In genomic region chr7:65737286-65738040, GRCm38 (mm10) we compare ENCODE assay signal across 9 mouse cellular contexts. TPM values are rescaled to one million over a fixed set of nuclear protein-coding genes. Genes with fewer than 3 reads are reported as not detected.
DNase-seq lines count a peak whose midpoint lies in the region; TF ChIP-seq lines count a peak whose summit lies in the region.
"Had no signal": no experiment of that assay in that cellular context is flagged by ENCODE, and none has a peak within 500 bp of the region (broad histone marks: within the 10 kb centered on the region; RNA-seq: fewer than 3 reads in every experiment).

No protein-coding gene starts in this region.

- peak; percentile 23 for DNase-seq in urinary bladder, postnatal 14 days (ENCODE audit: low spot score)
- no peak for DNase-seq in urinary bladder, adult 2 months (ENCODE audit: low spot score)
- peak; percentile 64 for DNase-seq in gastrocnemius, postnatal 14 days
- peak; percentile 19 to 53 for DNase-seq in lung, adult 18-20 months
- DNase-seq in right cerebral cortex, adult 2 months (ENCODE audit: low spot score in 2 of 2), result no peak
- DNase-seq in left cerebral cortex, adult 2 months (ENCODE audit: extremely low spot score in 1 of 2, low spot score in 2 of 2), result no peak
- no peak for DNase-seq in right cerebral cortex, postnatal 25 days
- no peak for DNase-seq in cerebellum, adult 11 months

- TF ChIP-seq CTCF in left cerebral cortex, adult 2 months (IDR thresholded peaks at IDR 0.05), result no peak

- intact Hi-C loops in gastrocnemius, postnatal 14 days (cut with DNase I; ENCODE audit: low total_unique reads), result loop anchor here (10.0 kb wide), 1 partner anchor 117 kb away; no protein-coding TSS in a partner anchor
- intact Hi-C loops in left cerebral cortex, adult 2 months (cut with DNase I), result loop anchor here (2.0 to 5.0 kb wide), 2 partner anchors 27 to 195 kb away; no protein-coding TSS in a partner anchor

- no peak overlapping the region for H3K4me3 ChIP-seq in left cerebral cortex, adult 2 months
- H3K4me3 ChIP-seq: limb, embryonic 12.5 days had no signal

- no peak overlapping the region for H3K27ac ChIP-seq in left cerebral cortex, adult 2 months
- H3K27ac ChIP-seq: limb, embryonic 12.5 days had no signal

RNA-seq across cellular contexts. Expression of gene Tm2d3, which starts 46.5 kb away (rescaled TPM):
- polyA plus RNA-seq in urinary bladder, adult 2 months (2012; rRNA removed), result 83.6 and 112 TPM in 2 replicates
- total RNA-seq in gastrocnemius, postnatal 14 days (2021), result 10 to 100 TPM; 11.5 to 14.5 TPM
- 10 to 100 TPM; 45.4 to 53.0 TPM for total RNA-seq in left cerebral cortex, adult 2 months (2021)

Comparison
In these comparisons a context has a peak if more than half of its experiments do, and no peak if none do; other contexts are left out.
1. DNase-seq: peak in urinary bladder, postnatal 14 days (single experiment), gastrocnemius, postnatal 14 days (single experiment) and lung, adult 18-20 months (2 of 2); none in urinary bladder, adult 2 months (single experiment), right cerebral cortex, adult 2 months (0 of 2), left cerebral cortex, adult 2 months (0 of 2), right cerebral cortex, postnatal 25 days (single experiment) and cerebellum, adult 11 months (single experiment).